In genomic region chr6:84783994-84784393, GRCm38 (mm10) we compare ENCODE assay signal across 26 mouse cellular contexts.
"Had no signal": no experiment of that assay in that cellular context is flagged by ENCODE, and none has a peak within 500 bp of the region (broad histone marks: within the 10 kb centered on the region; RNA-seq: fewer than 3 reads in every experiment).

No protein-coding gene starts in this region.

- H3K9ac ChIP-seq: heart, embryonic 13.5 days; heart, embryonic 15.5 days; hindbrain, embryonic 13.5 days; hindbrain, embryonic 15.5 days; limb, embryonic 12.5 days; liver, embryonic 13.5 days; liver, embryonic 15.5 days had no signal

- H3K4me2 ChIP-seq: heart, embryonic 11.5 days; heart, embryonic 13.5 days; heart, embryonic 15.5 days; hindbrain, embryonic 13.5 days; hindbrain, embryonic 15.5 days; limb, embryonic 12.5 days; liver, embryonic 11.5 days; liver, embryonic 13.5 days; liver, embryonic 15.5 days had no signal

- H3K27me3 ChIP-seq: heart, embryonic 13.5 days; heart, embryonic 15.5 days; hindbrain, embryonic 13.5 days; hindbrain, embryonic 15.5 days; limb, embryonic 12.5 days; liver, embryonic 13.5 days; liver, embryonic 15.5 days had no signal

- H3K4me1 ChIP-seq: limb, embryonic 10.5 days; limb, embryonic 12.5 days; liver, embryonic 13.5 days; liver, embryonic 15.5 days had no signal

- DNase-seq: gastrocnemius, postnatal 14 days; gastrocnemius, postnatal 36 days; heart, adult 11 months; heart, adult 2 months; heart, postnatal 14 days; heart, postnatal 36 days; kidney, adult 18-20 months; kidney, adult 8-10 months; kidney, postnatal 10 days; kidney, postnatal 25 days; kidney, postnatal 4 days; liver; liver, embryonic 13.5 days had no signal

- H3K4me3 ChIP-seq: heart, adult 2 months; heart, embryonic 13.5 days; heart, embryonic 15.5 days; hindbrain, embryonic 13.5 days; hindbrain, embryonic 15.5 days; layer of hippocampus, adult 2 months; left cerebral cortex, adult 2 months; limb, embryonic 10.5 days; limb, embryonic 12.5 days; liver, embryonic 13.5 days; liver, embryonic 15.5 days had no signal

- H3K27ac ChIP-seq: heart, adult 2 months; heart, embryonic 13.5 days; heart, embryonic 15.5 days; hindbrain, embryonic 13.5 days; hindbrain, embryonic 15.5 days; hindbrain, postnatal 0 days; layer of hippocampus, adult 2 months; left cerebral cortex, adult 2 months; limb, embryonic 10.5 days; limb, embryonic 12.5 days; liver, embryonic 13.5 days; liver, embryonic 15.5 days had no signal

- ATAC-seq: hindbrain, postnatal 0 days; intestine, embryonic 16.5 days had no signal

- H3K36me3 ChIP-seq: heart, embryonic 13.5 days; heart, embryonic 15.5 days; hindbrain, embryonic 13.5 days; hindbrain, embryonic 15.5 days; limb, embryonic 10.5 days; limb, embryonic 12.5 days; liver, embryonic 13.5 days; liver, embryonic 15.5 days had no signal

- H3K9me3 ChIP-seq: heart, embryonic 13.5 days; heart, embryonic 15.5 days; hindbrain, embryonic 13.5 days; hindbrain, embryonic 15.5 days; limb, embryonic 10.5 days; limb, embryonic 12.5 days; liver, embryonic 13.5 days; liver, embryonic 15.5 days had no signal
